In the genomic region with DNA sequence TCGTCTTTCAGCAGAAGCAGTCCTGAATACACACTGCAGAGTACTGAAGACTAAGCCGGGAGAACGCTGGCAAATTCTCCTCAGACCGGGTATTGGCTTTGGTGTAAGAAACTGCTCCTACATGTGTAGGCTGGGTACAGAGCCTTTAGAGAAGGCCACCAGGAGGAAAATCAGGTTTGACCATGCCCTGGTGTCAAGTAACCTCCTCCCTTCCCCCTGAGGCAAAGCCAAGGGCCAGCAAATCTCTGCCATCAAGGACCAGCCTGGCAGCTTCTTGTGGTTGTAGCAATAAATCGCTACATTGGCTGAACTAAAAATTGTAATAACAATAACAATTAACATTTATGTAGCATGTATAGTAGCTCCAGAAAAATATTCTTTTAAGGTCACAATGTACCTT, we compare ENCODE assay signal across 13 mouse cellular contexts.
DNase-seq lines count a peak whose midpoint lies in the region.
"Had no signal": no experiment of that assay in that cellular context is flagged by ENCODE, and none has a peak within 500 bp of the region (broad histone marks: within the 10 kb centered on the region; RNA-seq: fewer than 3 reads in every experiment).

No protein-coding gene starts in this region.

- DNase-seq in heart, adult 11 months: peak; percentile 40
- DNase-seq in heart, adult 8-10 months (ENCODE audit: low spot score): no peak
- peak; percentile 30 to 69 for DNase-seq in urinary bladder, adult 18-20 months (ENCODE audit: low spot score in 2 of 2)
- DNase-seq in urinary bladder, postnatal 4 days (ENCODE audit: low spot score in 2 of 2): no peak
- DNase-seq in 416B (ENCODE audit: low read depth): peak; percentile 31
- no peak for DNase-seq in heart, postnatal 14 days
- DNase-seq: adrenal gland, adult 8-10 months; B cell, adult 2 months; cerebellum, adult 2 months; cerebellum, postnatal 10 days; gastrocnemius, adult 2 months; gastrocnemius, postnatal 25 days; heart, postnatal 10 days had no signal

- intact Hi-C loops in heart, postnatal 14 days (cut with DNase I): no loop called here

Comparison
In these comparisons a context has a peak if more than half of its experiments do, and no peak if none do; other contexts are left out.
1. DNase-seq: peak in heart, adult 11 months (single experiment), urinary bladder, adult 18-20 months (2 of 2) and 416B (single experiment); none in heart, adult 8-10 months (single experiment), urinary bladder, postnatal 4 days (0 of 2) and heart, postnatal 14 days (0 of 2).